Mouse (Mus musculus) brain, adult 2 months (tissue): ENCODE measurements around the gene Snx6.
"Not testable (repeated sequence)": the region's sequence is repeated elsewhere in the genome, so short reads cannot be mapped to it uniquely, and the experiment has no call there.

Experiments used
- DNase-seq: peaks from one replicate; pipeline ENCODE4 v3.0.0; 2011; ENCODE audit warnings: low read depth, low spot score

Gene Snx6

GRCm38 (mm10) chr12:54795153-54795998 is at the start of gene Snx6:
Gene Snx6 (minus strand): TSS chr12:54795703.
- peak; percentile 93 for DNase-seq

- no peak for DNase-seq
Measured at GRCm38 (mm10) chr12:54844415-54844814, 48.9 kb upstream of the Snx6 start.

GRCm38 (mm10) chr12:54841576-54841975 is 46.1 kb upstream of the Snx6 start:
- DNase-seq, result no peak

- DNase-seq, result peak; percentile 31
Measured at GRCm38 (mm10) chr12:54839815-54840214, 44.3 kb upstream of the Snx6 start.

- DNase-seq, result no peak
Measured at GRCm38 (mm10) chr12:54838931-54839330, 43.4 kb upstream of the Snx6 start.

GRCm38 (mm10) chr12:54835608-54836570 is 40.4 kb upstream of the Snx6 start:
- no peak for DNase-seq

- DNase-seq, result peak; percentile 93
Measured at GRCm38 (mm10) chr12:54834925-54835447, 39.5 kb upstream of the Snx6 start.

- DNase-seq, result peak; percentile 20
Measured at GRCm38 (mm10) chr12:54833856-54834399, 38.4 kb upstream of the Snx6 start.

GRCm38 (mm10) chr12:54831927-54832326 is 36.4 kb upstream of the Snx6 start:
- DNase-seq, result not testable (repeated sequence)

GRCm38 (mm10) chr12:54830574-54830973 is 35.1 kb upstream of the Snx6 start:
- peak; percentile 93 for DNase-seq

- no peak for DNase-seq
Measured at GRCm38 (mm10) chr12:54829876-54830275, 34.4 kb upstream of the Snx6 start.

- DNase-seq, result no peak
Measured at GRCm38 (mm10) chr12:54828043-54828442, 32.5 kb upstream of the Snx6 start.

- DNase-seq, result no peak
Measured at GRCm38 (mm10) chr12:54825202-54825601, 29.7 kb upstream of the Snx6 start.

GRCm38 (mm10) chr12:54822836-54823426 is 27.4 kb upstream of the Snx6 start:
- DNase-seq, result peak; percentile 85

GRCm38 (mm10) chr12:54820684-54821161 is 25.2 kb upstream of the Snx6 start:
- no peak for DNase-seq

- DNase-seq, result no peak
Measured at GRCm38 (mm10) chr12:54819181-54819935, 23.9 kb upstream of the Snx6 start.

- DNase-seq, result no peak
Measured at GRCm38 (mm10) chr12:54810142-54810541, 14.6 kb upstream of the Snx6 start.

GRCm38 (mm10) chr12:54807481-54807880 is 12.0 kb upstream of the Snx6 start:
- DNase-seq, result no peak

GRCm38 (mm10) chr12:54806131-54806530 is 10.6 kb upstream of the Snx6 start:
- no peak for DNase-seq

GRCm38 (mm10) chr12:54805254-54806002 is 9.9 kb upstream of the Snx6 start:
- DNase-seq, result no peak
